Mouse (Mus musculus): ENCODE data around the gene Wdr1.

GRCm38 (mm10) chr5:38520838-38521237 is 42.2 kb downstream of the Wdr1 start:
- TF ChIP-seq TAL1 (conservative IDR thresholded peaks at IDR 0.05; ENCODE audit: low read depth, low read length) (no peak), CTCF (IDR thresholded peaks at IDR 0.05; ENCODE audit: low read depth, low read length) (no peak)
